Mouse (Mus musculus): ENCODE results near the gene Mtif2.

Gene Mtif2

GRCm38 (mm10) chr11:29560452-29560851 is 34.2 kb downstream of the Mtif2 start:
- DNase-seq = no peak

- no peak for DNase-seq
Observed at GRCm38 (mm10) chr11:29560990-29561389, 34.8 kb downstream of the Mtif2 start.

- DNase-seq = no peak
Observed at GRCm38 (mm10) chr11:29563406-29563805, 37.2 kb downstream of the Mtif2 start.

- no peak for DNase-seq
Observed at GRCm38 (mm10) chr11:29571536-29571935, 45.3 kb downstream of the Mtif2 start.

- no peak for DNase-seq
Observed at GRCm38 (mm10) chr11:29572656-29573055, 46.4 kb downstream of the Mtif2 start.

- peak; percentile 19 for DNase-seq
Observed at GRCm38 (mm10) chr11:29579610-29580009, 53.4 kb downstream of the Mtif2 start.

Data from lung, postnatal 10 days (tissue).